Mouse (Mus musculus): ENCODE results near the gene Nup160.

DNA sequence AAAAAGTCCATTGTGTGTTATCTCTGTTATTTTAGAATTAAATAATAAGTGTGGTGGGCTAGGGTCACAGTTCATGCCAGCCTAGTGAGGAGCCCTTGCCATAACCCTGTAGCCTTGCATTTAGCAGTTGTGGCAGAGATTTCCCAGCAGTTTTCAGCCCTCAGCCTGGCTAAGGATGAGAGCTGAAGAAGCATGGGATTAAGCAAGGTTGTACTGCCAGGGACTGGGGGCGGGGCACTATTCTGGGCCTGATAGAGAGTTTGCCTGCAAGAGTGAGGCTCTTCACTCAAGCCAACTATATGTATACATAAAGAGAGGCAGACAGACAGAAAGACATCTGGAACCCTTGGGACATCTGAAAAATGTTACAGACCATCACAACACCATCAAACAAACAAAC, 18.0 kb upstream of the Nup160 start:
- no peak for TF ChIP-seq POLR2A (IDR thresholded peaks at IDR 0.05; ENCODE audit: insufficient read depth, low read length)
- no peak for TF ChIP-seq CTCF (IDR thresholded peaks at IDR 0.05; ENCODE audit: low read depth, low read length)
- no peak for TF ChIP-seq EP300 (IDR thresholded peaks at IDR 0.05; ENCODE audit: insufficient read depth, low read depth, low read length)

All from ES-Bruce4 (cell line).